Mouse (Mus musculus): ENCODE measurements at regions not wholly inside any gene's neighbourhood (a gene's known extent, or its start where the extent isn't known, plus 50 kb on each side); places are given as distances from the start of the nearest gene placed in this dataset.

DNA sequence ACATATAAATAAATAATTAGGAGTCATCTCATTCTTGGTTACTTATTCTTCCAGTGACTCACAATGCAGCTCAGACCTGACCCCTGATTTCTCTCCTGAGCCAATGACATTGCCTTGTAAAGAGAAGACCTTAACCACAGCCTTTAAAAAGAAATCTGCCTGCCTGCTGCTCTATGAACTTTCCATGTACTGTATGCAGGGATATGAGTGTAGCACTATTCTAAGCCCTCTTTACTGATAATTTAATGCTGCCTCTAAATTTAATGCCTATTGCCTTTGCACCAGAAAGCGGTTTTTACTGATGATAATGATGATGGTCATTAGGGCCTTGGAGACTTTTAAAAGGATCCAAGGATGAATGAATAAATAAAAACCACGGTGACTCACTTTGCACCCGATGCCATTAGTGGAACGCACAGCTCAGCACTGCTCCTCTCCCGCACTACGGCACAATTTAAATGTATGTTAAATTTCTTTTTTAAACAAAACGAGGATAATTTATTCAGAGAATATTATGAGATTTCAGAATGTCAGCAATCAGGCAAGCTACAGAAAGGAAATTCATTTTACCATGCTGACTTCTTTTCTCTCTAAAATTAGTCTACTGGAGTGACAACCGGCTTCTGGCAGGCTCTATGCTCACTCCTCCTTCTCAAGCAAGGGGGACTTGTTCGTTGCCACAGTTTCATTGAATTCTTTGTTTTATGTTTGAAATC is 139.5 kb upstream of the Zfp770 start:
- no peaks in the 10 kb centered on the region for H3K27me3 ChIP-seq (ENCODE audit: control insufficient read depth, insufficient read depth, insufficient read length)

DNA sequence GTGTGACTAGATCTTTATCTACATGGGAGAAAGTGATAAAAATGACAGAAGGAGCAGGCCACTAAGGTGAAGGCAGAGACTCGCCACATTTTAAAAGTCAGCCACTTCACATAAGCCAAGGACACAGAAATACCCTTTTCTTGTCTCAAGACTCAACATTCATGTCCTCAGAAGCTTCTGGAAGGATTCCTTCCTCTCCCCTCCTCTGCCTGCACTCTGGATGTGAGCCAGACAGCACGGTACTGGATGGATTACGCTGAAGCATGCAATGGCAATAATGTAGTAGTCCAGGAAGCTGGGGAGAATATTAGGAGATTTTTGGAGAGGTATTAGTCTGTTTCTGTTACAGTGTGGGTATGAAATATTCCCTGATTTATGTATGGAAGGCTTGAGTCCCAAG is 100.5 kb upstream of the Zfp770 start:
- H3K36me3 ChIP-seq (ENCODE audit: control insufficient read depth, insufficient read depth) = no peaks in the 10 kb centered on the region
- no peaks in the 10 kb centered on the region for H3K27me3 ChIP-seq (ENCODE audit: control insufficient read depth, insufficient read depth, insufficient read length)
- H3K79me2 ChIP-seq (ENCODE audit: control insufficient read depth, insufficient read depth) = no peaks in the 10 kb centered on the region
- H3K4me3 ChIP-seq (ENCODE audit: insufficient read depth, poor library complexity, severe bottlenecking) = no peak overlapping the region
- no peaks in the 10 kb centered on the region for H3K79me3 ChIP-seq (ENCODE audit: low read depth)
- no peak overlapping the region for H3ac ChIP-seq (ENCODE audit: control insufficient read depth, insufficient read length, low read depth)
- TF ChIP-seq CEBPB (IDR thresholded peaks at IDR 0.05; ENCODE audit: low read depth) (no peak), FOSL1 (IDR thresholded peaks at IDR 0.05; ENCODE audit: insufficient read depth, low read length, poor library complexity, severe bottlenecking) (no peak), CTCF (IDR thresholded peaks at IDR 0.05; ENCODE audit: control insufficient read depth, insufficient read depth, insufficient read length) (no peak), USF1 (IDR thresholded peaks at IDR 0.05; ENCODE audit: low read depth) (no peak), MYOG (IDR thresholded peaks at IDR 0.05; ENCODE audit: control insufficient read depth, extremely low read depth, insufficient read length) (no peak), MYOD1 (IDR thresholded peaks at IDR 0.05; ENCODE audit: control insufficient read depth, insufficient read length, low read depth) (no peak), MAX (IDR thresholded peaks at IDR 0.05) (no peak)

More for the DNA sequence above, 139.5 kb upstream of the Zfp770 start:
- no peak for TF ChIP-seq USF1 (IDR thresholded peaks at IDR 0.05; ENCODE audit: low read depth)
- TF ChIP-seq FOSL1 (IDR thresholded peaks at IDR 0.05; ENCODE audit: insufficient read depth, low read length, poor library complexity, severe bottlenecking) = no peak
- no peak for TF ChIP-seq MYOD1 (IDR thresholded peaks at IDR 0.05; ENCODE audit: control insufficient read depth, insufficient read length, low read depth)
- no peak for TF ChIP-seq MAX (IDR thresholded peaks at IDR 0.05)
- no peak for TF ChIP-seq CEBPB (IDR thresholded peaks at IDR 0.05; ENCODE audit: low read depth)
- no peak for TF ChIP-seq CTCF (IDR thresholded peaks at IDR 0.05; ENCODE audit: control insufficient read depth, insufficient read depth, insufficient read length)
- no peak for TF ChIP-seq MYOG (IDR thresholded peaks at IDR 0.05; ENCODE audit: control insufficient read depth, extremely low read depth, insufficient read length)
- Histone ChIP-seq H3K4me3 (ENCODE audit: insufficient read depth, poor library complexity, severe bottlenecking) (no peak overlapping the region), H3K79me3 (ENCODE audit: low read depth) (no peaks in the 10 kb centered on the region), H3K36me3 (ENCODE audit: control insufficient read depth, insufficient read depth) (no peaks in the 10 kb centered on the region), H3ac (ENCODE audit: control insufficient read depth, insufficient read length, low read depth) (no peak overlapping the region), H3K79me2 (ENCODE audit: control insufficient read depth, insufficient read depth) (no peaks in the 10 kb centered on the region)

DNA sequence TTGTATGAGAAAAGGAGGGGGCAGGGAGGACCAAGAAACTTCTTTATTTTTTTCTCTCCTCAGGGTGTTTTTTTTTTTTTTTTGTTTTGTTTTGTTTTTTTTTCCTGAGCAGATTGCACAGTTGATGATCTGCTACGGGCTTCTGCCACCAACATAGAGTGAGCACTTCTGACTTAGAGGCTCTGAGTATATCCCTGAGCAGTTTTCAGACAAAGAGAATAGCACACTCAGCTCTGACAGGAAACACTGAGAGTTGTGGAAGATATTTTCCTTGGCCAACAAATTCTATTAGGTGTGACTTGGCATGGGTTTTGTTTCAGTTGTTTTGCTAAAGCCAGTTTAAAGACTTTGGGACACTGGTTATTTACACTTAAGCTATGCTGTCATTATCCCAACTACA is 93.8 kb upstream of the Zfp770 start:
- Histone ChIP-seq H3K79me3 (ENCODE audit: low read depth) (no peaks in the 10 kb centered on the region), H3ac (ENCODE audit: control insufficient read depth, insufficient read length, low read depth) (no peak overlapping the region), H3K27me3 (ENCODE audit: control insufficient read depth, insufficient read depth, insufficient read length) (no peaks in the 10 kb centered on the region), H3K79me2 (ENCODE audit: control insufficient read depth, insufficient read depth) (no peaks in the 10 kb centered on the region), H3K4me3 (ENCODE audit: insufficient read depth, poor library complexity, severe bottlenecking) (no peak overlapping the region), H3K36me3 (ENCODE audit: control insufficient read depth, insufficient read depth) (no peaks in the 10 kb centered on the region)
- TF ChIP-seq CEBPB (IDR thresholded peaks at IDR 0.05; ENCODE audit: low read depth) = no peak
- no peak for TF ChIP-seq MYOG (IDR thresholded peaks at IDR 0.05; ENCODE audit: control insufficient read depth, extremely low read depth, insufficient read length)
- no peak for TF ChIP-seq USF1 (IDR thresholded peaks at IDR 0.05; ENCODE audit: low read depth)
- no peak for TF ChIP-seq MYOD1 (IDR thresholded peaks at IDR 0.05; ENCODE audit: control insufficient read depth, insufficient read length, low read depth)
- TF ChIP-seq FOSL1 (IDR thresholded peaks at IDR 0.05; ENCODE audit: insufficient read depth, low read length, poor library complexity, severe bottlenecking) = no peak
- no peak for TF ChIP-seq CTCF (IDR thresholded peaks at IDR 0.05; ENCODE audit: control insufficient read depth, insufficient read depth, insufficient read length)
- TF ChIP-seq MAX (IDR thresholded peaks at IDR 0.05) = no peak

GRCm38 (mm10) chr2:114291387-114291786 is 90.1 kb upstream of the Zfp770 start:
- H3K27me3 ChIP-seq (ENCODE audit: control insufficient read depth, insufficient read depth, insufficient read length) = no peaks in the 10 kb centered on the region
- no peaks in the 10 kb centered on the region for H3K79me3 ChIP-seq (ENCODE audit: low read depth)
- no peak overlapping the region for H3ac ChIP-seq (ENCODE audit: control insufficient read depth, insufficient read length, low read depth)
- no peaks in the 10 kb centered on the region for H3K36me3 ChIP-seq (ENCODE audit: control insufficient read depth, insufficient read depth)
- TF ChIP-seq MYOD1 (IDR thresholded peaks at IDR 0.05; ENCODE audit: control insufficient read depth, insufficient read length, low read depth) = no peak
- no peak for TF ChIP-seq USF1 (IDR thresholded peaks at IDR 0.05; ENCODE audit: low read depth)
- TF ChIP-seq MYOG (IDR thresholded peaks at IDR 0.05; ENCODE audit: control insufficient read depth, extremely low read depth, insufficient read length) = no peak
- no peak for TF ChIP-seq CEBPB (IDR thresholded peaks at IDR 0.05; ENCODE audit: low read depth)
- no peak for TF ChIP-seq CTCF (IDR thresholded peaks at IDR 0.05; ENCODE audit: control insufficient read depth, insufficient read depth, insufficient read length)
- no peak for TF ChIP-seq FOSL1 (IDR thresholded peaks at IDR 0.05; ENCODE audit: insufficient read depth, low read length, poor library complexity, severe bottlenecking)
- no peak for TF ChIP-seq MAX (IDR thresholded peaks at IDR 0.05)
- no peaks in the 10 kb centered on the region for H3K79me2 ChIP-seq (ENCODE audit: control insufficient read depth, insufficient read depth)
- H3K4me3 ChIP-seq (ENCODE audit: insufficient read depth, poor library complexity, severe bottlenecking) = no peak overlapping the region

DNA sequence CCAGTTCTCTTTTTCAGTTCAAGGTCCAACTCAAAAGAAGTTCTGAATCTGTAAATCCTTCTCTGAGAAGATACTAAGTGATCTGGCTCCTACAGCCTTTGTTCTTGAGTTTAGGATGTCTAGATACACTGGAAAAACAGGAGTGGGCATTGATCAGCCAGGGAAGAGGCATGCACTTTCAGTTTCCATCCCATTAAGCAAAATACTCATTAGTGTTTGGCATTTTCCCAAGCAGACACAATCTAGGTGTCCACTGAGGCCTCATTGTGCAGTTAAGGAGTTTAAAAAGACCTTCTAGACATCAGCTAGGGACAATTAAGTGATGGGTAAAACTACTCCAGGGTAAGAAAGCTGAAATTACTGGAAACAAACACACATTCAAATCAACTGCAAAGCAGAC is 74.3 kb upstream of the Zfp770 start:
- TF ChIP-seq MYOG (IDR thresholded peaks at IDR 0.05; ENCODE audit: control insufficient read depth, extremely low read depth, insufficient read length) = no peak
- no peaks in the 10 kb centered on the region for H3K36me3 ChIP-seq (ENCODE audit: control insufficient read depth, insufficient read depth)
- H3K27me3 ChIP-seq (ENCODE audit: control insufficient read depth, insufficient read depth, insufficient read length) = peaks cover 1% of the 10 kb centered on the region
- H3ac ChIP-seq (ENCODE audit: control insufficient read depth, insufficient read length, low read depth) = no peak overlapping the region
- H3K79me3 ChIP-seq (ENCODE audit: low read depth) = no peaks in the 10 kb centered on the region
- H3K79me2 ChIP-seq (ENCODE audit: control insufficient read depth, insufficient read depth) = no peaks in the 10 kb centered on the region
- H3K4me3 ChIP-seq (ENCODE audit: insufficient read depth, poor library complexity, severe bottlenecking) = no peak overlapping the region
